Mouse (Mus musculus): Measurements from ENCODE around the gene 2810408A11Rik.

- TF ChIP-seq USF2 (IDR thresholded peaks at IDR 0.05; ENCODE audit: borderline replicate concordance in 1 of 2, insufficient read depth in 1 of 2, low read depth in 1 of 2, low read length in 2 of 2) = no peak
- TF ChIP-seq EP300 (IDR thresholded peaks at IDR 0.05; ENCODE audit: low read depth in 1 of 2, low read length in 2 of 2) = peak; percentile 95 to 96
- no peak for TF ChIP-seq KAT2A (conservative IDR thresholded peaks at IDR 0.05; ENCODE audit: low read depth, low read length)
- peak in 1 of 3 experiments; percentile 34; a peak in 3 of 6 replicates for TF ChIP-seq CTCF (IDR thresholded peaks at IDR 0.05 in 2 of 3, conservative IDR thresholded peaks at IDR 0.05 in 1 of 3; ENCODE audit: control insufficient read depth in 1 of 3, insufficient read depth in 1 of 3, low read depth in 2 of 3, low read length in 3 of 3, poor library complexity in 1 of 3, severe bottlenecking in 1 of 3)
- peak; percentile 23 to 84; a peak in 2 of 4 replicates for TF ChIP-seq POLR2A (IDR thresholded peaks at IDR 0.05; ENCODE audit: control insufficient read depth in 1 of 2, insufficient read depth in 1 of 2, low read depth in 1 of 2, low read length in 2 of 2, poor library complexity in 1 of 2)
- no peak for TF ChIP-seq RAD21 (IDR thresholded peaks at IDR 0.05; ENCODE audit: low read depth, low read length)
- no peak; the same call in 1 of the 2 replicates for TF ChIP-seq POLR2AphosphoS5 (IDR thresholded peaks at IDR 0.05; ENCODE audit: borderline replicate concordance, low read depth, low read length)
- TF ChIP-seq UBTF (IDR thresholded peaks at IDR 0.05; ENCODE audit: borderline replicate concordance, insufficient read depth, low read depth, low read length) = no peak
- TF ChIP-seq ELF1 (IDR thresholded peaks at IDR 0.05; ENCODE audit: low read depth, low read length) = 0 out of 2 replicates have a peak, but pooled peaks have one; percentile 22
These were observed 15.2 kb upstream of the 2810408A11Rik start for GRCm38 (mm10) chr11:69915667-69916627.
